Mouse (Mus musculus): ENCODE results near the gene Zfand5.

- TF ChIP-seq POLR2A (IDR thresholded peaks at IDR 0.05; ENCODE audit: insufficient read depth, low read depth, low read length) (no peak), CTCF (IDR thresholded peaks at IDR 0.05; ENCODE audit: insufficient read depth, low read depth, low read length) (no peak)
These were observed 53.3 kb downstream of the Zfand5 start for GRCm38 (mm10) chr19:21325333-21325732.

Data from olfactory bulb, adult 2 months (tissue).